Mouse (Mus musculus): ENCODE measurements at regions not wholly inside any gene's neighbourhood (a gene's known extent, or its start where the extent isn't known, plus 50 kb on each side); places are given as distances from the start of the nearest gene placed in this dataset.

DNA sequence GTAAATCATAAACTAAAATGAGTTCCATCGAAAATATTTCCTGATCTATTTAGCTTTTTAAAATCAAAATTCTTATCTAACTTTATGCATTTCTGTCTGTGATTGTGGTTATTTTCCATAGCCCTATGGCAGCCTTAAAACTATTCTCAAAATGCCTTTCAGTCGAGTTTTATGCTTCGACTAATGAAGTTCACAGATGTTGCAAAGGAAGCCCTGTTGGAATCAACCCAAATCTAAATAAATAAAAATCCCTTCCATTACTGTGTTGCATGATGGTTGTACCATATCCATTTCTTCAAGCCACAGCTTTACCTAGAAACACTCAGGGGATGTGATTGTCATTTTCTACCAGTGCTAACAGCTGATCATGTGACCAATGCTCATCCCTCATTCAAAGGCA is 585.6 kb upstream of the N6amt1 start:
- H3K36me3 ChIP-seq (ENCODE audit: insufficient read depth, low read length) = no peaks in the 10 kb centered on the region
- no peaks in the 10 kb centered on the region for H3K9me3 ChIP-seq (ENCODE audit: low read length)
- H3K4me1 ChIP-seq (replicated peaks; ENCODE audit: low read depth, low read length) = no peaks in the 10 kb centered on the region
- no peaks in the 10 kb centered on the region for H3K27me3 ChIP-seq (ENCODE audit: insufficient read depth, low read length)
- TF ChIP-seq NANOG (IDR thresholded peaks at IDR 0.05; ENCODE audit: borderline replicate concordance, low read length) (no peak), POU5F1 (IDR thresholded peaks at IDR 0.05; ENCODE audit: borderline replicate concordance, low read length) (no peak), CTCF (conservative IDR thresholded peaks at IDR 0.05; ENCODE audit: low read length) (no peak)
- no peak overlapping the region for H3K4me3 ChIP-seq (replicated peaks; ENCODE audit: low read length)

DNA sequence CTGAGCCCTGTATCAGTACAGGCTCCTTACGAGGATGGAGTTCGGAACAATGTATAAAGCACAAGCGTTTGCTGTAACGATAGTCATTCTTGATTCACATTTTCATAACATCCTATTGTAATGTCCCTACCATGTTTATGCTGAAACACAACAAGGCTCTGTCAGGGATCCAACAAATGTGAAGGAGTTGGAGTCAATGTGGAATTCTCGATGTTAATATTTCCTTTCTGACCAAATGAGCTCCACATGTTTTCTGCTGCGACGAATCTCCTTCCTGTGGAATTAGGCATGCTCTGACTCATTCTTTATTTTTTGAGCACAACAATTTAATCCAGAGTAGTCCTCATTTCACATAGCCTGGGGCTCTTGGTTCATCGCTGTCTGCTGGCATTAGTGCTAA is 588.0 kb upstream of the N6amt1 start:
- no peak overlapping the region for H3K4me3 ChIP-seq (replicated peaks; ENCODE audit: low read length)
- H3K4me1 ChIP-seq (replicated peaks; ENCODE audit: low read depth, low read length) = no peaks in the 10 kb centered on the region
- no peaks in the 10 kb centered on the region for H3K36me3 ChIP-seq (ENCODE audit: insufficient read depth, low read length)
- TF ChIP-seq NANOG (IDR thresholded peaks at IDR 0.05; ENCODE audit: borderline replicate concordance, low read length) = no peak
- no peak for TF ChIP-seq POU5F1 (IDR thresholded peaks at IDR 0.05; ENCODE audit: borderline replicate concordance, low read length)
- TF ChIP-seq CTCF (conservative IDR thresholded peaks at IDR 0.05; ENCODE audit: low read length) = no peak
- no peaks in the 10 kb centered on the region for H3K27me3 ChIP-seq (ENCODE audit: insufficient read depth, low read length)
- H3K9me3 ChIP-seq (ENCODE audit: low read length) = no peaks in the 10 kb centered on the region

DNA sequence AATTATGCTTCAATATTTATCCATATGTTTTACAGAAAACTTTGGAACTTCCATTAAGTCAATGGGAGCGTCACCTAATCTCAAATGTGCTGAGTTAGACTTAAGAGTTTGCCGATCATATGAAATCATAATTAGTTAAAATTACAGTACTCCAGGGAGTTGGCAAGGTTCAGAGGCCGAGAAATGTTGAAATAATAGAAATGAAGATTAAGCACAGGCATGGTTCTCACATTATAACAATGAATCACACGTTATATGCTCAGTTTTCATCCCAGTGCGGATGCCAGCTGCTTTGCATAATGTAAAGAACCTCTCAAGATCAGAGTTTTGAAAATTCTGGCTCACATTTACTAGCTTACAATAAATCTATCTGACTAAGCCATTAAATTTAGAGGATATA is 612.7 kb upstream of the N6amt1 start:
- H3K27me3 ChIP-seq (ENCODE audit: insufficient read depth, low read length) = no peaks in the 10 kb centered on the region
- H3K4me1 ChIP-seq (replicated peaks; ENCODE audit: low read depth, low read length) = no peaks in the 10 kb centered on the region
- TF ChIP-seq POU5F1 (IDR thresholded peaks at IDR 0.05; ENCODE audit: borderline replicate concordance, low read length) (no peak), NANOG (IDR thresholded peaks at IDR 0.05; ENCODE audit: borderline replicate concordance, low read length) (no peak)
- no peak overlapping the region for H3K4me3 ChIP-seq (replicated peaks; ENCODE audit: low read length)
- no peaks in the 10 kb centered on the region for H3K36me3 ChIP-seq (ENCODE audit: insufficient read depth, low read length)
- no peaks in the 10 kb centered on the region for H3K9me3 ChIP-seq (ENCODE audit: low read length)

DNA sequence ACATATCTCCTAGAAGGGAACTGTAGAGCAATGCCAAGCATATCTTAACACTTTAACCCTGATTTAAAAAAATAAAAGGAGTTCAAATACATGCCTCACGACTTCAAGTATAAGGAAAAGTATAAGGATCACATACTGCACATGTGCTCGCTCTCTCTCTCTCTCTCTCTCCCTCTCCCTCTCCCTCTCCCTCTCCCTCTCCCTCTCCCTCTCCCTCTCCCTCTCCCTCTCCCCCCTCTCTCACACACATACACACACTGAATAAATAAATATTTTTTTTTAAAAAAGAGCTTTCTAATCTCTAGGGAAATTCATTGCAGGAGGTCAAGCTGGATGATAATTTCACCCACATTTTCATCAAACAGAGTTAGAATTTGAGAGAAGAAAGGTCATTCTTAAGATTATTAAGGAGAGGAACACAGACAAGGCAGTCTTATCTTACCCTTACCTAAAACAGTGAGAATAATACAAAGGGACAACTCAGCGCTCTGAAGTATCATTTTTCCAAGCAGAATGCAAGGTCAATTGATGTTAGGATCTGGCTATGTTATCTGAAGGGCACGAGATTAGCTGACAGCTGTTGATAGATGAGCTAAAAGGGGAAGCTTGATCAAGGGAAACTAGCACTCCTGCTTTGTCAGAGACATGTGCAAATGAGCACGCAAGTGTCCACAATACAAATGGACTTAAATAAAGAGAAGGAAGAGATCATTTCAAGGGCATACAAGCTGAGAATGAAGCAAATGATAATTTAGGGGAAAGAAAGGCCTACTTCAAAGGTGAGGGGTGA is 634.8 kb upstream of the N6amt1 start:
- Histone ChIP-seq H3K4me3 (replicated peaks; ENCODE audit: low read length) (no peak overlapping the region), H3K27me3 (ENCODE audit: insufficient read depth, low read length) (no peaks in the 10 kb centered on the region), H3K36me3 (ENCODE audit: insufficient read depth, low read length) (no peaks in the 10 kb centered on the region), H3K4me1 (replicated peaks; ENCODE audit: low read depth, low read length) (no peaks in the 10 kb centered on the region), H3K9me3 (ENCODE audit: low read length) (no peaks in the 10 kb centered on the region)
- TF ChIP-seq CTCF (conservative IDR thresholded peaks at IDR 0.05; ENCODE audit: low read length) = no peak
- no peak for TF ChIP-seq NANOG (IDR thresholded peaks at IDR 0.05; ENCODE audit: borderline replicate concordance, low read length)
- TF ChIP-seq POU5F1 (IDR thresholded peaks at IDR 0.05; ENCODE audit: borderline replicate concordance, low read length) = no peak

DNA sequence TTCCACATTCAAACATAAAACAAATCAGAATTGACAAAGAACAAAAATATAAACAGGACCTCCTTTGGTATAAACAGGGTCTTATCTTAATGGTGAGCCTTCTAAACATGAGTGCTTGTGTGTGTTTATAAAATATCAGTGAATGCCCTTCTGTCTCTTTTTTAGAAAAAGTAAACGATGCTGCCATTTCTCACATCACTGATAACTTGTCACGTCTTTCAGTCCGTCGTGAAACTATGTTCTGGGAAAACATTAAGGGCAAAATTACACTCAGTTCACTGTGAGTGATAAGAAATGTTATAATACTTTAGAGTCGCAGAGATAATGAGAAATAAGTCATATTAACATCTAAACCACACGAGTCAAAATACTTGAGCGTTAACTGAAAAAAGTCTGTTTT is 635.6 kb upstream of the N6amt1 start:
- no peak for TF ChIP-seq NANOG (IDR thresholded peaks at IDR 0.05; ENCODE audit: borderline replicate concordance, low read length)

DNA sequence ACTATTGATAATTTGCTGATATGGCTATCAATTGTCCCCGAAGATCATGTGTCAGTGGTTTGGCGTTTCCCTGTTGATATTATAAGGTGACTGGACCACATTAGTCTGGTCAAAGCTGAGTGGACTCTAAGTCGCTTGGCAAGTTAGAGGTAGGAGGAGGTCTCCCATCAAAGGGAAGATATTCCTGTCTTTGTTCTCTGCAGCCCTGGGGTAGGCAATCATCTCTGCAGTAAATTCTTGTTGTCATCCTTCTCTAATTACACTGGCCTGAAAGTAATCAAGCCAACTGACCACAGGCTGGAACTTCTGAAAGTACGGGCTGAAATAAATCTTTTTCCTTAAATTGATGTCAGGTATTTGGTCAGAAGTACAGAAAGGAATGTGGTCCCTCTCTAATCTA is 652.3 kb upstream of the N6amt1 start:
- Histone ChIP-seq H3K4me1 (replicated peaks; ENCODE audit: low read depth, low read length) (no peaks in the 10 kb centered on the region), H3K4me3 (replicated peaks; ENCODE audit: low read length) (no peak overlapping the region), H3K27me3 (ENCODE audit: insufficient read depth, low read length) (no peaks in the 10 kb centered on the region), H3K36me3 (ENCODE audit: insufficient read depth, low read length) (no peaks in the 10 kb centered on the region), H3K9me3 (ENCODE audit: low read length) (no peaks in the 10 kb centered on the region)
- TF ChIP-seq CTCF (conservative IDR thresholded peaks at IDR 0.05; ENCODE audit: low read length) (no peak), NANOG (IDR thresholded peaks at IDR 0.05; ENCODE audit: borderline replicate concordance, low read length) (no peak), POU5F1 (IDR thresholded peaks at IDR 0.05; ENCODE audit: borderline replicate concordance, low read length) (no peak)

More for the DNA sequence above, 635.6 kb upstream of the N6amt1 start:
- Histone ChIP-seq H3K9me3 (ENCODE audit: low read length) (no peaks in the 10 kb centered on the region), H3K36me3 (ENCODE audit: insufficient read depth, low read length) (no peaks in the 10 kb centered on the region), H3K27me3 (ENCODE audit: insufficient read depth, low read length) (no peaks in the 10 kb centered on the region), H3K4me1 (replicated peaks; ENCODE audit: low read depth, low read length) (no peaks in the 10 kb centered on the region), H3K4me3 (replicated peaks; ENCODE audit: low read length) (no peak overlapping the region)

DNA sequence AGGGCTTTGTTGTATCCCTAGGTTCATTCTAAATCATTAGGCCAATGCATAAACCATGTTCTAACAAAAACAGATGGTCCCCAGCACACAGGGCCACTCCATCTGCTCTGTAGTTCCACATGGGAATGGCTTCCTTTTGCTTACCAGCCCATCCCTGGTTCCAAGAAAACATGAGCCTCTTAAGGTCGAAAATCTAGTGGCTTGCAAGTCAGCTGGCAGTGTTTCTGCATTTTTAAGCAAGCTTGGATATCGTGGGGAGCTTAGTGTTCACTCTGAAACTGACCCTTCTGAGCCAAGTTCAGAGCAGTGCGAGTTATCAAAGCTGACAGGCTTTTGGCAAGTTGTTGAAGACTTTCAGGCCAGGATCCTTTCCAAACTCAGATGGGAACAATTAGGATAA is 659.5 kb upstream of the N6amt1 start:
- H3K36me3 ChIP-seq (ENCODE audit: insufficient read depth, low read length) = no peaks in the 10 kb centered on the region
- no peak for TF ChIP-seq POU5F1 (IDR thresholded peaks at IDR 0.05; ENCODE audit: borderline replicate concordance, low read length)
- TF ChIP-seq CTCF (conservative IDR thresholded peaks at IDR 0.05; ENCODE audit: low read length) = no peak
- TF ChIP-seq NANOG (IDR thresholded peaks at IDR 0.05; ENCODE audit: borderline replicate concordance, low read length) = no peak
- no peaks in the 10 kb centered on the region for H3K4me1 ChIP-seq (replicated peaks; ENCODE audit: low read depth, low read length)
- H3K9me3 ChIP-seq (ENCODE audit: low read length) = no peaks in the 10 kb centered on the region
- H3K4me3 ChIP-seq (replicated peaks; ENCODE audit: low read length) = no peak overlapping the region
- no peaks in the 10 kb centered on the region for H3K27me3 ChIP-seq (ENCODE audit: insufficient read depth, low read length)

DNA sequence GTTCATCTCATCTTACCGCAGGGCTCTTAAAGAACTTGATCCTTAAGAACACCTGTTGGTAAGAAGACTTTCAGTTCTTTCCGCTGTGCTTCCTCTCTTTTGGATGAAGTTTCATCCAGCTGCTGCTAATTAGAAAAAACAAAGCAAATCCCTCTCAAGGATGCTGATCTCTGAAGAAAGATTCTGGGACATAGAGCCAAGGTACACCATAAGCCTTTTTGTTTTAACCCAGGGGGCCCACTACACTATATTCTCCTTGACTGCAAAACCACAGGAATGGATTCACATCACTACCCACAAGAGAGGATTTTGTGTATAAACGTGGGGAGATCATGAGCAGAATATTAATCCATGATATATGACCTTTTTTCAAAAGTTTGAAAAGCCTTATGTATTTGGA is 694.8 kb upstream of the N6amt1 start:
- H3K4me1 ChIP-seq (replicated peaks; ENCODE audit: low read depth, low read length) = no peaks in the 10 kb centered on the region
- no peak for TF ChIP-seq CTCF (conservative IDR thresholded peaks at IDR 0.05; ENCODE audit: low read length)
- no peak for TF ChIP-seq POU5F1 (IDR thresholded peaks at IDR 0.05; ENCODE audit: borderline replicate concordance, low read length)
- no peak for TF ChIP-seq NANOG (IDR thresholded peaks at IDR 0.05; ENCODE audit: borderline replicate concordance, low read length)
- no peak overlapping the region for H3K4me3 ChIP-seq (replicated peaks; ENCODE audit: low read length)

DNA sequence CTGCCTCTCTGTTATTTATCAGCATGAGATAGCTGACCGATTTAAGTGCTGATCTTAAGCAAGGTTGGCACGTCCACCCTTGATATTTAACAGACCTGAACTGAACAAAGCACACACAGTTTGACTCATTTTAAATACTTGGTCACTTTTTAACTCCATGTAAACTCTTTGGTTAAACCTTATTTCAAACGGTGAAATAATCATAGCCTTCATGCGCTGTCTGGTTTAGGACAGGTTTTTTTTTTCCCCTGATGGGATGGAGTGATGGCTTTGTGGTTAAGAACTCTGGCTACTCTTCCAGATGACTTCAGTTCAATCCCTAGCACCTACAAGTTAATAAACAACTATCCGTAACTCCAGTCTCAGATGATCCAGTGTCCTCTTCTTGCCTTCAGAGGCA is 706.7 kb upstream of the N6amt1 start:
- Histone ChIP-seq H3K4me1 (replicated peaks; ENCODE audit: low read depth, low read length) (no peaks in the 10 kb centered on the region), H3K27me3 (ENCODE audit: insufficient read depth, low read length) (no peaks in the 10 kb centered on the region), H3K9me3 (ENCODE audit: low read length) (no peaks in the 10 kb centered on the region), H3K4me3 (replicated peaks; ENCODE audit: low read length) (no peak overlapping the region), H3K36me3 (ENCODE audit: insufficient read depth, low read length) (no peaks in the 10 kb centered on the region)
- TF ChIP-seq CTCF (conservative IDR thresholded peaks at IDR 0.05; ENCODE audit: low read length) = no peak
- no peak for TF ChIP-seq POU5F1 (IDR thresholded peaks at IDR 0.05; ENCODE audit: borderline replicate concordance, low read length)
- no peak for TF ChIP-seq NANOG (IDR thresholded peaks at IDR 0.05; ENCODE audit: borderline replicate concordance, low read length)

More for the DNA sequence above, 694.8 kb upstream of the N6amt1 start:
- H3K9me3 ChIP-seq (ENCODE audit: low read length) = no peaks in the 10 kb centered on the region
- no peaks in the 10 kb centered on the region for H3K27me3 ChIP-seq (ENCODE audit: insufficient read depth, low read length)
- no peaks in the 10 kb centered on the region for H3K36me3 ChIP-seq (ENCODE audit: insufficient read depth, low read length)

Measured in E14TG2a.4 (cell line).